Mouse (Mus musculus): ENCODE measurements around the gene Fam20c.

Fam20c gene

DNA sequence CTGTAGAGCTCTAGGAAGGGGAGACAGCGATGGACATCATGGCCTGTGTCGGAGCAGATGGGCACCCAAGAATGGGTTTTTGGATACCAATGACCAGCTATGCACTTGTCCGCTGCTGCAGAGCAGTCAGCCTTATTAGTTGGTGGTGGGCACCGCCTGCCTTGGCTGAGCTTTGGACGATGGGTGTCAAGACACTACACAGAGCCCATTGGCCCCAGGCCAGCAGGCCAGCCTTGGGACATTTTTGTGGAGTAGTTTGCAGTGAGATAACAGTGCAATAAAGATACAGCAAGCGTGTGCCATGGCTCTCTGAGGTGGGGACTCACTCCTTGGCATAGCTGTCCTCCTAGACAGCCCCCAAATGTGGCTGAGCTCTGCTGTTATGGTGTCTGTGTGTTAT is 55.5 kb downstream of the Fam20c start:
- DNase-seq (ENCODE audit: low read depth, low spot score), result no peak

DNA sequence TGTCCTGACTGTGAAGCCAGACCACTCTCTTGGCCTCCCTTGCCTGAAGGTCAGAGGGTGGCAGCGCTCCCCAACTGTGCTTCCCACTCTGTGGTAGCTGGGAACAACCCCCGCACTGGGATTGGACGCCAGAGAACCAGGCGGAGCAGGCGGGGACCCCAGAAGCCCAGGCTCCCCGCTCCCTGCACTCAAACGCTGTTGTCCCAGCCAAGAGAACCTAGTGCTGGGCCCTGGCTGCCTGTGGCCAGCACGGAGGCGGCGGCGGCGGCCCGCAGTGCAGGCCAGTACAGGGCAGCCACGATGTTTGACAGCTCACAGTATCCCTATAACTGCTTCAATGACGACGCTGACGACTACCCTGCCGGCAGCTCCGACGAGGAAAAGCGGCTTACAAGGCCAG is 65.5 kb downstream of the Fam20c start, which contains the start of gene Gm5294:
TSS of gene Gm5294 (plus strand) at position 301 of the 400 bp plus-strand sequence.
- DNase-seq (ENCODE audit: low read depth, low spot score), result no peak

DNA sequence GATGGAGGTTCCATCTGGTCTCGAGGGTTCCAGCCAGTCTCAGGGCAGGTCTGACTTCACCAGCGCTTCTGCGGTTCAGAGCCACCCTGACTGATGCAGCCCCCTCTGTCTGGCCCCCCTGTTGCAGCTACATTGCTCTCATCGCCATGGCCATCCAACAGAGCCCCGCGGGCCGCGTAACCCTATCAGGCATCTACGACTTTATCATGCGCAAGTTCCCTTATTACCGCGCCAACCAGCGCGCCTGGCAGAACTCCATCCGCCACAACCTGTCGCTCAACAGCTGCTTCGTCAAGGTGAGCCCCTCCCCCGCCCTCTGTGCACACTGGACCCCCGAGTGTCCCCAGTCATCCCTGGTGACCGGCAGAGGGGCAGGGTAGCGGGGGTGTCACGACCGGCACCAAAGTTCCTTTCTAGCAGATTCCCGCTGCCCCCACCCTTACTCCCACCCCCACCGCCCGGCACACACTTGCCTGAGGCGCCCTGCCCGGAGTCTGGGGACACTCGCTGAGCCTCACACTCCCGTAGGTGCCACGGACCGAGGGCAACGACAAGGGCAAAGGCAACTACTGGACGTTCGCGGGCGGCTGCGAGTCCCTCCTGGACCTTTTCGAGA is 66.5 kb downstream of the Fam20c start:
- DNase-seq (ENCODE audit: low read depth, low spot score), result no peak

DNA sequence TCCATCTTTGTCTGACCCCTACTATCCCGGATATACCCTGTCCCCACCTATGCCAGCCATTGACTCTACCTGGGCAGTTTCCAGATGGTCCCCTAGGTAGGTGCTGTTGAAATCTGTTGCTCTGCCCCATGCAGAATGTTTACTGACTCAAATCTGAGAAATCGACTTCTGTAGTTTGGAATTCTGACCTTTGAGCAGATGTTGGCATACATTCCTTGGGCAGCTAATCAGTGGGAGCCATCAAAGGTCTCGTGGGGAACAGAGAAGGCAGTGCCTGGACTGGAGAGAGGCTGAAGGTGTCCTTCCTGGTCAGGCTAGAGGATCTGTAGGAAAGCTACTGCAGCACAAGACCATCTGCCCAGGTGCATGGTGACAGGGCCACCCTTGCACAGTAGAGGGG is 70.8 kb downstream of the Fam20c start:
- DNase-seq (ENCODE audit: low read depth, low spot score), result no peak

DNA sequence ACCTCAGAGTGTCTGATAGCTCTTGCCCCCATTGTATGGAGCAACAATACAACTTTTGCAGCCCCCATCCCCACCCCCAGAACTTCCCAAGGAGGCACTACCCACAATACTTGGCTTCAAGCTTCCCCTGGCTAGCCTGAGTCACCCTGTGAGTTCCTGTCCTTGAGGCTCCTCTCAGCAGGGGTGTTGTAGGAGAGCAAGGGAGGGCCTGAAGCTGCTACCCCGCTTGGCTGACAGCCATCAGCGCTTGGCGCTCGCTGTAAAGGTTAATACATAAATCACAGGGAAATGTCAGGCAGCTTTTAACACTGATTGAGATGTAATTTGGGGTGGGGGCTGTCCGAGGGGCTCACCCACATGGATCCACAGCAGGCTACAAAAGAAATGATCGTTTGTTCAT is 79.1 kb downstream of the Fam20c start:
- DNase-seq (ENCODE audit: low read depth, low spot score), result no peak

DNA sequence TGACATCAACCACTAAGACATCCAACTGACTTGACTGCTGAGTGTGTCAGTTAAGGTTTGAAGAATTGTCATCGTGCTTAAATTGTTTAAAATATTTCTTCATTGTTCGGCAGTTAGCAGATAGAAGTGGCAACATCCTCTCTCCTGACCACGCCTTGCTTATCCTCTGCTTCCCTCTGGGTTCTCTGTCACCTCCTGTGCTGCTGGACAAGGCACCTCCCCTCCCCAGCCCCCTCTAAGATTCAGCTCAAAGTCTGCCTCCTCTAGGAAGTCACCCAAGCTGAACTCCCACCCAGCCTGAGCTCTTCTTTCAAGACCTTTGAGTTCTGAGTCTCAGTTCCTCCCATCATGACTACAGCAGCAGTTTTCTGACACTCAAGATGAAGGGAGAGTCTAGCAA is 80.6 kb downstream of the Fam20c start:
- no peak for DNase-seq (ENCODE audit: low read depth, low spot score)

DNA sequence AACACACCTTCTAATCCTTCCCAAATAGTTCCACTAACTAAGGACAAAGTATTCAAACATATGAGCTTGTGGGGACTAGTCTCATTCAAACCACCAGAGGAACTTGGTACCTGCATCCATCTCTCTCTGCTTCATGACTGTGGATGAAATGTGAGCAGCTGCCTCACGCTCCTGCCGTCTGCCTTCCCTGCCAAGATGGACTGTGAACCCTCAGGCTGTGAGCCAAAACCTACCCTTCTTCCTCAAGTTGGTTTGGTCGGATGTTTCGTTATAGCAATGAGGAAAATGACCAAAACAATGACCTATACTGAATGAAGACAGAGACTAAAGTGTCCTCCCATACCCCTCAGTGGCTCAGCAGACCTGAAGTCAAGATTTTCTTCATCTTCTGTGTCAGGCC is 86.7 kb downstream of the Fam20c start:
- DNase-seq (ENCODE audit: low read depth, low spot score), result no peak

DNA sequence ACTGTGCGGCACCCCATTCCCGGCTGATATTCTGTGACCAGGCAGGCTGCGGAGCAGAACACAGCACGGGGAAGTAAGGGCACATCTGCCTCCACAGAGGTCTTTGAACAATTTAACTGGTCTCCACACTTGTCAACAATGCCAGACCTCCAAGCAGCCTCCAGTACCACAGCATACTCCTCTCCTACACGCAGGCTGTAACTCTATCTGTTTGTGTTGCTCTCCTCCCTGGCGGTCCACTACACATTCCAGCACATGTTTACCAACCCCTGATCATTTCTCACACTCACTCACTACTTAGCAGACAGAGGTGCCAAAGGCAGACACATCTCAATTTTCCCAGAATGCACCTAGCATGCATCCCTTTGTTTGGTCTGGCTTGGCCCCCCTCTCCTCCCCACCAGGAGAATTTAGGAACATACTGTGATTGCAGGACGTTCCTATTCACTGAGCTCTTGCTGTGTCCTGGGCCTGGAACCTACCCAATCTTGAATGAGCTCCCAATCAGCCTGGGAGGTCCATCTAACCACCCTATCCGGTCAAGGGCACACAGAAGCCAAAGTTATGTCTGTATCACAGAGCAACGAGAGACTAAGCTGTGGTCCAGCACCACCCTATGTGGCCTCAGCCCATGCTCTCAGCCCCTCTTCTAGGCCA is 89.0 kb downstream of the Fam20c start:
- no peak for DNase-seq (ENCODE audit: low read depth, low spot score)

DNA sequence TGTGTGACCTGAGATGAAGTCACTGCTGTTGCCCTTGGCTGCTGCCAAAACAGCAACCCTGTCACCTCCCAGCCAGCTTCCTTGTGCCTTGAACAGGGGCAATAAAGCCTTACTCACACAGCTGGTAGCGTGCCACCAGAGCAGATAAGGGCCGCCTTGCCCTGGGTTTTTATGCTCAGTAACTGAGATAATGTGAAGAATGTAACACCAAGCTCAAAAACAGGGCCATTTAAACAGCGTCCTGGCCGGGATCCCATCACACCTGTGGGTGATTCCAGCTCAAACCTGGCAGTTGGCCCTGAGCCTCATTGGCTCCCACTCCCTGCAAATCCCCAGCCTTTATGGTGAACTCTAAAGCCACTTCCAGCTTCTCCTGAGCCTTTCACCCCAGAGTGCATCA is 92.2 kb downstream of the Fam20c start:
- DNase-seq (ENCODE audit: low read depth, low spot score), result no peak

DNA sequence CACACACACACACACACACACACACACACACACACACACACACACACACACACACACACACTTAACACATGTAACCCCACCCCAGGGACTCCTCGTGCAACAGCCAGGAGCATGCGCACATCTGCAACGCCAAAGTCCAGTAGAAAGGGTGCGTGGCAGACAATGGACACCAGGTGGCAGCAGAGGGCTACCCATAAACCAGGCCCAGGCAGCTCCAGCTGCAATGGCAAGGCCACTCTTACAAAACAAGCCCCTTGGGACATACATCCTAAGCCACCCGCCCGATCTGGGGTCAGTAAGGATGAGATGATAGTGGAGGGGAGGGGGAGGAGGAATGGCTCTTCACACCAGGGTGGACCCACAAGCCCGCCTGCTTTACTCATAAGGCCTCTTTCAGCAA is 93.8 kb downstream of the Fam20c start:
- peak; percentile 92 for DNase-seq (ENCODE audit: low read depth, low spot score)

DNA sequence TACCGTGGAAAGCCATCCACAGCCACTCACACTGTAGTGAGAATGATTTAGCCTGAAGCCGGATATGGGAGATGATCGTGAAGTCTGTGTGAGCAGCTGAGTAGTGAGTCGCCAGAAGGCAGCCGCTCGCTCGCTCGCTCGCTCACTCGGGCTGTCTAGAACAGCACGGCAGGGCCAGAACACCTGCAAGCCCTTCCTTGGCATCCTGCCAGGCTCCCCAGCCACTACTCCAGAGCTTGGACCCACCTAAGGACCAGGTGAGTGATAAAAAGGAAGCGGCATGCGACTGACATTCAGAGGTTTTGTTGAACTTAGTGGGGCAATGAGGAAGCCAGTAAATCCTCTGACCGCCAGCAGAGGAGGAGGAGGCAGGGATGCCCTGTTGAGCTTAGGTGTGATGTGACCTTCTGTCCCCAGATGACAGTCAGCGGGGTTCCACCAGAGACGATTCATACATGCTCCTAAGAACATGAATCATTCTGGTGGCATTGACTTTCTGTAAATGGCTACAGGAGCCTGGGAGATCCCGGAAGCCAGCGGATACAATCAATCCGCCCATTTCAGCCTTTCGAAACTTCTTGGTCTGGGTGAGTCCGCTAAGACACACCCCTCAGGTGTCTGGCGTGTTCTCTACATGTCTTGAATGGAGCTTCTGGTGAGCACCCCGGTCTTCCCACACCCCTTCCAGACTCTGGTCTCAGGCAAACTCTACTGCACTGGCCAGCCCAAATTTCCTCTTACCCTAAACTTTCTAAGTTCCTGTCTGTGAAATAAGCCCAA is 95.6 kb downstream of the Fam20c start:
- DNase-seq (ENCODE audit: low read depth, low spot score), result no peak

DNA sequence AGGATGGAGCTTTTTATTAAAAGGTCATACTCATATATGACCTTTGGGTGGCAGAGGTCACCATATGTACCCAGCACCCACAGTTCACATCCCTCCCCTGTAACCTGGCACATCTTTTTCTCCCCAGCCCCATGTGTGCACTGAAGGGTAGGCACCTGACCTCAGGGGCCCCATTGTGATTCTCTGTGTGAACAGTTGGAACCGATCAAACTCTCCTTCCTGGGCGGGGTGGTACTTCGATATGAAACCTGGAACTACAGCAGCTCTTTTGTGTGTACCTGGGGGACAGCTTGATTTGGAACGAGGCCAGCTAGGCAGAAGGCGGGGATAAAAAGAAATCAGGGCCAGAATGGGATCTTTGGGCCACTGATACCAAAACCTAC is 96.1 kb downstream of the Fam20c start:
- no peak for DNase-seq (ENCODE audit: low read depth, low spot score)

DNA sequence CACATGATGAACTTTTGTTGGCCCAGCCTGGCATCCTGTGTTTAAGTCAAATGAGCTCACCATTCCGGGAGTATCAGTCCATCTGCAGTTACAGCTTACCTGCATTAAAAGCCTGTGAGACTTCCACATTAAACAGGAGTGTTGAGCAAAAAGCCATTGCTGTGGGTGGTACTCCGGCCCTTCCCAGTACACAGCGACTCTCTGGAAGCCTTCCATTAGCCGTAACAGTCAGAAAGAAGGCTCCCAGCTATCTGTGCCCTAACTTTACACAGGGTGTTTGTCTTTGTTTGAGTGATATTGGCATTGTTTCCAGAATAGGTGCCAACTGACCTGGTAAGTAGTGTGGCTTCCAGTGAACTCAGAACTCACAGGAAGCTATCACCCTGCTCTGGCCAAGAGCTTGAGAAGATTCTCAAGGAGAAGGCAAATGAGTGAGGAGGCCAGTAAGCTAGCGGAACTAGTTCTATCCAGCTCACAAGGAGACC is 97.0 kb downstream of the Fam20c start:
- DNase-seq (ENCODE audit: low read depth, low spot score), result no peak

DNA sequence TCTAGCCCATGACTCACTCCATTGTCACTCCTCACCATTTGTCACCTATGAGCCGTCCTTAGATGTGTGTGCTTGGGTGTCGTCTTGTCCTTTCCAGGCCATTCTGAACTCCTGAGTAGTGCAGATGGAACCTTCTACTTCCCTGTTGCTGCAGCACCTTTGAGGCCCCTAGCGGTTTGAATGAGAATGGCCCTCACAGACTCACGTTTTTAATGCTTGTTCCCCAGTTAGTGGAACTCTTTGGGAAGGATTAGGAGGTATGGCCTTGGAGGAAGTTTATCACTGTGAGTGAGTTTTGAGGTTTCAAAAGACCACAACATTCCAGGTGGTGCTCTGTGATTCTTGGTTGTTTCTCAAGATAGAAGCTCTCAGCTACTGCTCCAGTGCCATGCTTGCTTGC is 97.8 kb downstream of the Fam20c start:
- no peak for DNase-seq (ENCODE audit: low read depth, low spot score)

DNA sequence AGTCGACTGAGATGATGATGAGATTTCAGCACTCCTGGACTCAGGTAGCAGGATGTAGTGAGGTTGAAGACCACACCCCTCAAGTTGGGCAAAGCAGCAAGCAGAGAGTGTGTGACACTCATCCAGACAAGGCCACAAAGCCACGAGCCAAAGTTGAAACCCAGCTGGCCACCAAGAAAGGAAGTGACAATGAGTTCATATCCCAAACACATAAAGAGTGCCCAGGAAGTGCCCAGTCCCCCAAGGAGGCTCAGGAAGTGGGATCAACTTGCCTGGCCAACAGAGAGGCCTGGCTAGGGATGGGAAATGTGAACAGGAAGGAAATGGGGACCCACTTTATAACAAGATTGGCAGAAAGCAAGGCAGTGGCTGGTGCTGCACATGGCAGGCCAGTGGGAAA is 99.0 kb downstream of the Fam20c start:
- no peak for DNase-seq (ENCODE audit: low read depth, low spot score)

DNA sequence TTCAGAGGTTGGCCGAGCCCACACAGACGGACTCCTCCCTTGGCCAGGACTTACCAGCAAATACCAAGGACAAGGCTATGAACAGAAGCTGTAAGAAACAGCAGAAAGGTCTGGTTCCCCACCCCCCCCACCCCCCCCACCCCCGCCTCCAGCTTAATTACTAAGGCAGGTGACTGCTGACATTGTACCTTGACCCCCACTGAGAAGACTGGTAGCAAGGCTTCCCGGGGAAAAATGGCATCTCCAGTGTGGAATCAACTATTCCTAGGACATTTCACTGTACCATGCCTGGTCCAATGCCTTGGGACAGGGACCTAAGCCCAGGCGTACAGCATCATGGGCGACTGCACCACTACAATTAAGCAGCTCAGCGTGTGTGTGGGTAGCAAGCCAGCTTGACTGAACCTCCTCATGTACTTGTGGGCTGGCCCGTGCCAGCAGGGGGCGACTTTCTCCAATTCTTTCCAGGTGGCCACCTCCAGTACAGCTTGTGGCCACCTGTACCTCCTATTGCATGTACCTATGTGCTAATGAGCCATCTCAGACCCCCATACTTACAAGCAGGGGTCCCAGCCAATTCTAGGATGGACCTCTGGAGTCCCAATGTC is 102.8 kb downstream of the Fam20c start:
- DNase-seq (ENCODE audit: low read depth, low spot score), result peak; percentile 76

DNA sequence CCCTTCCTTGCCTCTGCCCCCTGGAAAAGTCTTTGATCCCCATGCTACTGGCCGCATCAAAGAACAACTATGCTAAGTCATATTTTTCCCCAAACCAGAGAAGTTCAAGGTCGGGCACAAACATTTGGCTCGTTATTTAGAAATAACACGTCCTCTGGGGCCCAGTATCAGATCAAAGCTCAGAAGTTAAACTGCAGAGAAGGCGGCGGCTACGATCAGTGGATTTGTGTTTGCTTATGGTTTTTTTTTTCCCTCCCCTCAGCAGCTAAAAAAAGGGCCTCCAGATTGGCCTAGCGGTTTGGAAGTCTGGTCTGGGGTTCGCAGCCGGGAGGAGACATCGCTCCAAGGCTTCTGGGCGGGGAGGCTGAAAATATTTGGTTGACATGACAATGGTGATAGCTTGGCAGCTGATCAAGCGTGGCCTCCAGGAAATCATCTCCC is 103.5 kb downstream of the Fam20c start:
- no peak for DNase-seq (ENCODE audit: low read depth, low spot score)
